Mouse (Mus musculus) liver, embryonic 11.5 days (tissue): ENCODE measurements around the gene Evx1. TPM values are rescaled to one million over a fixed set of nuclear protein-coding genes. Genes with fewer than 3 reads are reported as not detected.

Source experiments
- ATAC-seq: fragments of 200-750 bp; cut with Nextera tagmentation; replicated peaks from 2 replicates; pipeline ENCODE4 v1.8.0; 2017; ENCODE audit warnings: moderate number of reproducible peaks, mild to moderate bottlenecking, moderate TSS enrichment, moderate library complexity; ENCODE audit not compliant: low FRiP score
- DNase-seq: peaks from one replicate; pipeline ENCODE4 v3.0.0-alpha.2; 2017; ENCODE audit warnings: low spot score
- H3K27ac ChIP-seq: fragments of 300-500 bp; sonication (generic); 2 replicates; pipeline ENCODE4 v1.5.1; 2014; ENCODE audit warnings: mild to moderate bottlenecking, low read depth, low read length, control low read depth
- H3K27me3 ChIP-seq: fragments of 300-500 bp; sonication (generic); replicated peaks from 2 replicates; pipeline ENCODE4 v1.6.1; 2014; ENCODE audit warnings: low read length, mixed read lengths; ENCODE audit not compliant: control insufficient read depth, insufficient read depth
- H3K36me3 ChIP-seq: fragments of 300-500 bp; sonication (generic); 2 replicates; pipeline ENCODE4 v1.6.1; 2014; ENCODE audit warnings: mild to moderate bottlenecking, low read length, moderate library complexity, mixed read lengths; ENCODE audit not compliant: control insufficient read depth, insufficient read depth
- H3K4me1 ChIP-seq: fragments of 300-500 bp; sonication (generic); replicated peaks from 2 replicates; pipeline ENCODE4 v1.6.1; 2014; ENCODE audit warnings: low read length, mixed read lengths; ENCODE audit not compliant: control insufficient read depth, insufficient read depth
- H3K4me2 ChIP-seq: fragments of 300-500 bp; sonication (generic); 2 replicates; pipeline ENCODE4 v1.6.1; 2014; ENCODE audit warnings: mild to moderate bottlenecking, control low read depth, moderate library complexity
- H3K4me3 ChIP-seq: fragments of 300-500 bp; sonication (generic); 2 replicates; pipeline ENCODE4 v1.5.1; 2014; ENCODE audit warnings: low read depth, low read length, control low read depth
- H3K9ac ChIP-seq: fragments of 300-500 bp; sonication (generic); 2 replicates; pipeline ENCODE4 v1.6.1; 2014; ENCODE audit warnings: low read depth, low read length, control low read depth
- H3K9me3 ChIP-seq: fragments of 300-500 bp; sonication (generic); 2 replicates; pipeline ENCODE4 v1.6.1; 2016; ENCODE audit warnings: low read length, inconsistent platforms, mixed read lengths; ENCODE audit not compliant: control insufficient read depth
- WGBS: fragments of 180-500 bp; shearing (Covaris S2); extraction: QIAGEN DNeasy Blood & Tissue Kit; methylation state at CpG from one replicate; pipeline ENCODE4 v1.1.7; 2014; 5-methylcytosine and 5-hydroxymethylcytosine counted together
- polyA plus RNA-seq: library from polyadenylated mRNA; unstranded; fragments of >200 nt; fragmentation: Nextera tagmentation; extraction: Ambion mirVana; gene quantifications from 2 replicates; pipeline ENCODE4 v1.2.1, GENCODE M21; 2014

Evx1 gene
- polyA plus RNA-seq, 1 experiment from 2014 or later = 0.12 TPM

- Histone ChIP-seq H3K27me3 (peaks cover 97% of the 10 kb centered on the region), H3K4me3 (no peak overlapping the region), H3K4me1 (no peaks in the 10 kb centered on the region), H3K27ac (no peak overlapping the region), H3K9me3 (no peaks in the 10 kb centered on the region), H3K4me2 (no peak overlapping the region), H3K9ac (no peak overlapping the region), H3K36me3 (no peaks in the 10 kb centered on the region)
- DNase-seq = no peak
- no peak for ATAC-seq
- 6% methylated on average over 3 of the region's 3 CpGs for WGBS
Measured at GRCm38 (mm10) chr6:52268756-52269155, 44.5 kb upstream of the Evx1 start.

DNA sequence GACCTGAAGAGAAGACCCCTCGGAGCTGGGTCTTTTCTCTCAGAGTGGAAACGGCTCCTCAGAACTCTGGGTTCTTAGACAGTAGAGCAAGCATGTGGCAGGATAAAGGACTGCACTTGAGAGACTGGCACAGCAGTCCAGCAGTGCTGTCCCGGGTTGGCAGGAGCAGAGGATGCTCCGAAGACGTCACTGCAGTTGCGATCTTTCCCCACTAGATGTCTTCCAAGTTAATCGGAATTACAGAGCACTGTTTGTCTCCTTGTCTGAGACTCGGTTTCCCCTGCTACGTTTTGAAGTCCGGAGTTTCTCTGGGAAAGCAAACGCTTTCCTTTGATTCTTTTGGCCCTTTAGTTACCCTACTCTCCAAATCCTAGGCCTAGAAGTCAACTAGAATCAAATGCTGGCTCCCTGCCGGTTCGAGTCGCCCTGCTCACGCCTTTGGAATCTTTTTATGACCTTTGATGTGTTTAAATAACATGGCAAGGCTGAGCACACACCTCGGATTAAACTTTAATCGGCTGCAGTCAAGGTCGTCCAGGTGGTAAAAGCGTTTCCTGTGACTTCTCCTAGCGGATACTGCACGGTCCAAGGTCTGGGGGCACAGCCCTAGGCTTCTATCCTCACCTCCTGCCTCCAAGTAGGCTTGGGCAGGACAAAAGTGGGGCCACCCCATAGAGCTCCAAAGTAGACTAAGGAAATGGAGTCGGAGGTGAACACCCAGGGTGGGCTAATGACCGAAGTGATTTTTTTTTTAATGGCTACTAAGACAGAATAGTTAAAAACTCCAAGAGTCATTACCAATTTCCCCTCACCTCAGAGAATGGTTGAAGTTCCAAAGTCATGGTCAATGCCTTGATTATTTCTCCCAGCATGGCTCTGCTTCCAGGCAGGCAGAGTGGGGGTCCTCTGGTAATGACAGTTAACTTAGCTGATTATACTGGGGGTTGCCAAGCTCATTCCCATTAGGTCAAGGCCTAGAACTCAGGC lies 42.5 kb upstream of the Evx1 start:
- H3K27me3 ChIP-seq = peaks cover 97% of the 10 kb centered on the region
- H3K4me3 ChIP-seq = no peak overlapping the region
- H3K9me3 ChIP-seq = no peaks in the 10 kb centered on the region
- 8% methylated on average over 23 of the region's 23 CpGs for WGBS
- no peak for ATAC-seq
- H3K27ac ChIP-seq = no peak overlapping the region
- no peak overlapping the region for H3K4me2 ChIP-seq
- no peak for DNase-seq
- H3K4me1 ChIP-seq = no peaks in the 10 kb centered on the region
- no peak overlapping the region for H3K9ac ChIP-seq
- no peaks in the 10 kb centered on the region for H3K36me3 ChIP-seq

DNA sequence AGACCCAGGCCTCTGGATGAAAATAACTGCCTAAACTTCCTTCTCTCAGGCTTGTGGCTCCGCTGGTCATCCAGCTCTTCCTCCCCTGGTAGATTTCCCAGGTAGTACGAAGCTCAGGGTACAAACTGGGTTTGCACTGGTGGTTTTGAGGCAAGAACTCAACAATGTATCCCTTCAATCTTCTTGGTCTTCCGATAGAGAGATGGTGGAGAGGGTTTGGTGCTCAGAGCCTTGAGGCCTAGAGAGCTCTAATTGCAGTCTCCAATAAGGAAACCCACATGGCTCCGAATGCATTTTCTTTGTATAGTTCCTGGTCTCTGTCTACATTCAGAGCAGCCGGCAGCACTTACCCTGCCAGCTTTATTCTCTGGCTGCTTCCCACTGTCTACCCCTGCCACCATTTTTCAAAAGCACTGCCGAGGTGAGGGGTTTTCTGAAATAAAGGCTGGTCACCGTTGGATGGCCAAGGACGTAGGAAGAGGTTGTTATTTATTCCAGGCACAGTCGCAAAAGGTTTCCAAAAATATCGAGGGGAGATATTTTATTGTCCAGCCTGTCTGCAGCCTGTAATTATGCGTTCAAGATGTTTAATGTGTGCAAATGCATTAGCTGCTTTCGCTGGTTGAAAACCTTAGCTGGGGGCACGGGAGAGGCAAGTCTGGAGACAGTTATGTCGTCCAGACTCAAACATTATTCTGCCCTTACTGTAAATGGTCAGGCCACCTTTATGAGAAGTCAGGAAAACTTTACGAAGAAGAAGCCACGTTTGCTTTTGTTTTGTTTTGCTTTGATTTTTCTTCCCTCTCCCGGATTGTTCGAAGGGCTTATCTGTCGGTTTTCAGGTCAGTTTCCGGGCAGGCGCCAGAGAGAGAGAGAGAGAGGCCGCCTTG lies 40.3 kb upstream of the Evx1 start:
- no peak overlapping the region for H3K27ac ChIP-seq
- 9% methylated on average over 22 of the region's 22 CpGs for whole genome bisulfite sequencing
- H3K9ac ChIP-seq = no peak overlapping the region
- H3K4me2 ChIP-seq = no peak overlapping the region
- H3K4me3 ChIP-seq = no peak overlapping the region
- no peak for ATAC-seq
- H3K27me3 ChIP-seq = peaks cover 98% of the 10 kb centered on the region
- H3K4me1 ChIP-seq = no peaks in the 10 kb centered on the region
- no peaks in the 10 kb centered on the region for H3K9me3 ChIP-seq
- no peak for DNase-seq
- no peaks in the 10 kb centered on the region for H3K36me3 ChIP-seq

GRCm38 (mm10) chr6:52273656-52274280 lies 39.5 kb upstream of the Evx1 start:
- peak; percentile 46 for DNase-seq
- Histone ChIP-seq H3K4me1 (no peaks in the 10 kb centered on the region), H3K4me3 (no peak overlapping the region), H3K27ac (no peak overlapping the region), H3K36me3 (no peaks in the 10 kb centered on the region), H3K9ac (no peak overlapping the region), H3K9me3 (no peaks in the 10 kb centered on the region), H3K4me2 (no peak overlapping the region), H3K27me3 (peaks cover 93% of the 10 kb centered on the region)
- ATAC-seq = no peak
- WGBS = 4% methylated on average over 22 of the region's 22 CpGs

DNA sequence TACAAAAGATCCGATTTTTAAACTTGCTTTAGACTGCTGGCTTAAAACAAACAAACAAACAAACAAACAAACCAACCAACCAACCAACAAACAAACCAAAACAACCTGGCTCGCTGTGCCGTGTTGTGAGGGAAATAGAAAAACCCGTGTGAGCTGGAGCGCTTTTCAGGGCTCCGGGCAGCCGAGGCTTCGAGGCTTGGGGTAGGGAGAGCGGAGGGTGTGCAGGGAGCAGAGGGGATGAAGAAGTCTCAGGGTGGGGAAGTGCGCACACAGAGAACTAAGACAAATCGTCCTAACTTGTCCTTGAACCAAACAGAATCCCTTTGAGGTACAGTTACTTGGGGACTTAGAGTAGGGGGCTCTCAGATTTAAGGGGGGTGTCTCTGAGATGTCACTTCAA lies 38.7 kb upstream of the Evx1 start:
- WGBS = 9% methylated on average over 11 of the region's 11 CpGs
- Histone ChIP-seq H3K4me3 (no peak overlapping the region), H3K27ac (no peak overlapping the region), H3K4me2 (no peak overlapping the region), H3K9ac (no peak overlapping the region), H3K36me3 (no peaks in the 10 kb centered on the region), H3K27me3 (peaks cover 85% of the 10 kb centered on the region), H3K4me1 (no peaks in the 10 kb centered on the region), H3K9me3 (no peaks in the 10 kb centered on the region)
- no peak for DNase-seq
- ATAC-seq = no peak

DNA sequence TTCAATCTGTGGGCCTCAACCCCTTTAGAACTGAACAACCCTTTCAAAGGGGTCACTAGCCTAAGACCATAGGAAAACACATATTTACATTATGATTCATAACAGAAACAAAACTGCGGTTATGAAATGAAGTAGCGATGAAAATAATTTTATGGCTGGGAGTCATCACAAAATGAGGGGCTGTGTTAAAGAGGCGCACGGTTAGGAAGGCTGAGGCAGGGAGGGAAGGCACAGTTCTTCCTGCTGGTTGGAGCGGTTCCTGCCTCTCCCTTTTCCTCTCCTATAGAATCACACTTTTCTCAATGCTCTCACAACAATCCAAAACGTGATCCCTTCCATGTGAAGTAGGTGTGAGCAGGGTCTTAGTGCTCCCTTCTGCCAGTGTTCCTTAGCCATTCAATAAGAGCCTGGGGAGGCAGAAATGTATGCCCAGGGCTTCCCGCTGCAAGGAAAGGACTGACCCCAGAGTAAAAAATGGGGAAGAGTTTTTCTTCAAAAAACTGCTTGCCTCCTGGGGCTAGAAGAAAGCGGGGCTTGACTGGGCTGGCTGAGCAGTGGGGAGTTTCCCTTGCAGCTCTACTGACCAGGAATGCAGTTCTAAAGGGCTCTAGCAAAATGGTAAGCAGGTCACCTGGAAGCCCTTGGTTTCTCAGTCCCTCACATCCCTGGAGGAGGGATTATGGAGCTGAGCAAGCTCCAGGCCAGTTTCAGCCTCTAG lies 37.6 kb upstream of the Evx1 start:
- Histone ChIP-seq H3K4me3 (no peak overlapping the region), H3K4me1 (no peaks in the 10 kb centered on the region), H3K4me2 (no peak overlapping the region), H3K36me3 (no peaks in the 10 kb centered on the region), H3K9me3 (no peaks in the 10 kb centered on the region), H3K27me3 (peaks cover 73% of the 10 kb centered on the region), H3K9ac (no peak overlapping the region), H3K27ac (no peak overlapping the region)
- no peak for ATAC-seq
- 22% methylated on average over 8 of the region's 8 CpGs for WGBS
- no peak for DNase-seq

DNA sequence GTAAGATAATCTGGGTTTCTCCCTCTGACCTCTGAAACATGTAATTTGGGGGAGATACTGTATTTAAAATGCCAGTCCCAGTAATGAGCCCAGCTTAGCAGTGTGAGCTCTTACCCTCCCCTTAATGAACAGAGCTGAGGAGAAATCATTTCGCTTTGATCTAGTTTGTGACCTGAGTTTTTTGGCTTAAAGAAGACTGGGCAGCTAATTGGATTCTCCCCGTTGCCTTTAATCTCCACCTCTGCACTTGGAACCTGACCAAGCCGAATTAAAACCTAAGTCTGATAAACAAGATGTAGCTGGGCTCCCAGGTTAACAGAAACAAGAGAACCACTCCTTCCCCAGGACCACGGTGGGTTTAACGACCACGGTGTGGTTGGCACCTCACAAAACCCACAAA lies 36.9 kb upstream of the Evx1 start:
- H3K4me3 ChIP-seq = no peak overlapping the region
- DNase-seq = no peak
- H3K4me2 ChIP-seq = no peak overlapping the region
- H3K36me3 ChIP-seq = no peaks in the 10 kb centered on the region
- no peak overlapping the region for H3K27ac ChIP-seq
- peaks cover 73% of the 10 kb centered on the region for H3K27me3 ChIP-seq
- no peak for ATAC-seq
- no peaks in the 10 kb centered on the region for H3K4me1 ChIP-seq
- no peaks in the 10 kb centered on the region for H3K9me3 ChIP-seq
- H3K9ac ChIP-seq = no peak overlapping the region
- WGBS = 6% methylated on average over 6 of the region's 6 CpGs

DNA sequence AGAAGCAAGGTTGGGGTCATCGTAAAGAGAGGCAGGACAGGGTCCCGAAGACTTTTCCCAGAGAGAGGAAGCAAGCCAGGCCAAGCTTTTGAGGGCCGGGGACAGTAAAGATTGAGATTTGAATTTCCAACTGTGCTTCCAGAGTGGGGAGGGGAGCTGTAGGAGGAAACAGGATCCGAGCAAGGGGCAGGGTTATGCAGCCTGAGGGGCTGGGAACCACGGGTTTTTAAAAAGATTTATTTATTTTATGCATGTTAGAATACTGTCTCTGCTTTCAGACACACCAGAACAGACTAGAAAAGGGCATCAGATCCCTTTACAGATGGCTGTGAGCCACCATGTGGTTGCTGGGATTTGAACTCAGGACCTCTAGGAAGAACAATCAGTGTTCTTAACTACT lies 36.4 kb upstream of the Evx1 start:
- no peak overlapping the region for H3K4me2 ChIP-seq
- H3K9me3 ChIP-seq = no peaks in the 10 kb centered on the region
- no peak overlapping the region for H3K4me3 ChIP-seq
- H3K27ac ChIP-seq = no peak overlapping the region
- H3K27me3 ChIP-seq = peaks cover 67% of the 10 kb centered on the region
- no peaks in the 10 kb centered on the region for H3K36me3 ChIP-seq
- DNase-seq = no peak
- no peak overlapping the region for H3K9ac ChIP-seq
- no peaks in the 10 kb centered on the region for H3K4me1 ChIP-seq
- no peak for ATAC-seq
- 17% methylated on average over 5 of the region's 5 CpGs for WGBS
